Mouse (Mus musculus): ENCODE measurements around the gene Sh3tc1. TPM values are rescaled to one million over a fixed set of nuclear protein-coding genes. Genes with fewer than 3 reads are reported as not detected.
A peak's percentile ranks its signal among the peaks of the same experiment; 100 is the strongest.

The Sh3tc1 gene
- polyA plus RNA-seq, 1 experiment from 2014 or later, result 3.2 TPM

DNA sequence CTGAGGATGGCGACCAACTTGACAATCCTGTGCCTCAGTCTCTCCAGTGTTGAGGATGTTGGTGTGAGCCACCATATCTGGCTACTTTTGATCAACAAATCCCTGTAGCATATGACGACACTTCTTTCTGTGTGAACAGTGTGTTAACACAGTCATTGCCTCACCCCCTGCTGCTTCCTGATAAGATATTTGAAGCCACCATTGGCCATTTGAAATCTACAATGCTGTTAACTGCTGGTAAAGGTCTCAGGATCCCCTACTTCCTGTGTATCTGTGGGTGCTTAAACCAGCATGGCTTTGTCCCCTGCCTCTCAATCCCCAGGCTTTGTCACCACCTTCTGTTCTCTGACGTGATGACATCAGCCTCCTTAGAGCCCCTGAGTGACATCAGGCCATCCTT lies 54.7 kb downstream of the Sh3tc1 start:
- 41% methylated on average over 3 of the region's 3 CpGs for WGBS
- Histone ChIP-seq H3K36me3 (ENCODE audit: control insufficient read depth, insufficient read depth, low read length) (no peaks in the 10 kb centered on the region), H3K4me1 (replicated peaks; ENCODE audit: control insufficient read depth, insufficient read depth) (no peaks in the 10 kb centered on the region), H3K27me3 (ENCODE audit: control insufficient read depth, insufficient read depth, low read length) (no peaks in the 10 kb centered on the region), H3K4me2 (replicated peaks; ENCODE audit: low read depth) (no peak overlapping the region), H3K9me3 (ENCODE audit: control insufficient read depth, low read length) (no peaks in the 10 kb centered on the region), H3K9ac (ENCODE audit: low read length) (no peak overlapping the region), H3K4me3 (ENCODE audit: low read depth, low read length) (no peak overlapping the region), H3K27ac (replicated peaks) (0 out of 2 replicates have a peak overlapping the region, but pooled peaks have one; percentile 2)
- ATAC-seq (ENCODE audit: low FRiP score, low TSS enrichment), result no peak
- TF ChIP-seq EP300 (optimal IDR thresholded peaks at IDR 0.05) (no peak), CTCF (IDR thresholded peaks at IDR 0.05; ENCODE audit: low read depth) (no peak)
- DNase-seq (ENCODE audit: low spot score), result no peak

DNA sequence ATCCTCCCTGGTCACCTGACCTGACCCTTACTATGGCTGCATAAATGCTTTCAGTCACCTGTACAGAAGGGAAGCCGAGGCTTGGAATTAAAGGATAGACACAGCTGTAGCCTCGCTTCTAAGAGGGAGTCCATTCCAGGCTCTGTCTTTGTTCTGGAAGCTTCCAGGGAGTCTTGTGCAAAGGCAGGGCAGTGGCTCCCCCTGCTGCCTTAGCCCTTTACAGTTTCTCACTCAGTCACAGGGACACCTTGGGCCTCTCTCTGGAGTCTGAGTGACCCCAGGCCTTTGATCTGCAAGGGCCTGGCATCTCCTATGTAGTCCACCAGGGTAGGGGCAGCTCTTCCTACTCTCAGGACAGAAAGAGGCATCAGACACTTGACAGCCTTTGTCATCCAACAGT lies 58.8 kb downstream of the Sh3tc1 start:
- DNase-seq (ENCODE audit: low spot score) (peak; percentile 71), ATAC-seq (ENCODE audit: low FRiP score, low TSS enrichment) (peak; percentile 57)
- Histone ChIP-seq H3K27ac (replicated peaks) (no peak overlapping the region), H3K4me3 (ENCODE audit: low read depth, low read length) (no peak overlapping the region), H3K9ac (ENCODE audit: low read length) (no peak overlapping the region), H3K4me2 (replicated peaks; ENCODE audit: low read depth) (no peak overlapping the region), H3K9me3 (ENCODE audit: control insufficient read depth, low read length) (no peaks in the 10 kb centered on the region), H3K36me3 (ENCODE audit: control insufficient read depth, insufficient read depth, low read length) (no peaks in the 10 kb centered on the region), H3K4me1 (replicated peaks; ENCODE audit: control insufficient read depth, insufficient read depth) (peaks cover 4% of the 10 kb centered on the region; the same call in 1 of the 2 replicates), H3K27me3 (ENCODE audit: control insufficient read depth, insufficient read depth, low read length) (peaks cover 3% of the 10 kb centered on the region; the same call in 1 of the 2 replicates)
- WGBS, result 48% methylated on average over 2 of the region's 2 CpGs
- TF ChIP-seq EP300 (optimal IDR thresholded peaks at IDR 0.05) (no peak), CTCF (IDR thresholded peaks at IDR 0.05; ENCODE audit: low read depth) (peak; percentile 91)

DNA sequence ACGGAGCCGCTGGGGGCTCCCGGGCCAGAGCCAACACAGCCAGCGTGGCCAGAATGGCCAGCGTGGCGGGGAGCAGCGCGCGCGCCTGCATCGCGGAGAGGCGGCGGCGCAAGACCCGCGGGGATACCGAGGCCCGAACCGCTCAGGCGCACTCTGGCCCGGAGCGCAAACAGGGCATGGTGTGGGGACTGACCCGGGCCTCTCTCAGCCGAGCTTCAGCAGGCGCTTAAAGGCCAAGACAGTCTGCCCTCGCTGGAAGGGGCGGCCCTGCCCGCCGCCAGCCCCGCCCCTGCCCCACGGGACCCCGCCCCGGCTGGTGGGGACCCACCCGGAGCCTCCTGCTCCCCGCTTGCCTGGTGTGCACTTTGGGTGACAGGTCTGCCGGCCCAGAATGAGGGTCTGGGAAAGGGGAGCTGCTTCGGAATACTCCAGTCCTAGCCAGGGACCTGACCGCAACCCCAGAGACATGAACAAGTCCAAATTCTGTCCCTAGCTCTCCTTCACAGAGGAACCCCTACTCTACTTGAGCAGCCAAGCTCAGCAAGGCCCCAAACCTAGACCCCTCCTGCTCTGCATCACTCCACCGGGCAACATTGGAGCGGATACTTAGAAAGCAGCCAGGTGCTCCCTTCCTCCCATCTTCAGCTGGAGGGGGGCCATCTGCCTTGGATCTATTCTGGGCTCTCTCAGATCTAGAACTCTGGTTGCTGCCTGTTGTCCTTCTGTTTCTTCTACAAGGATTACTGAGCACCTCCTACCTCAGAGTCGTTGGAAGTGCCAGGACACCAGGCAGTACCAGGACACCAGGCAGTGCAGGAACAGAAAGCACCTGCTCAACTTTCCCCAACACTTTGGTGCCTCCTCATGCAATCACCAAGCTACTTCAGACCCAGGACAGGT lies 60.3 kb downstream of the Sh3tc1 start, which contains the start of gene Htra3:
Gene Htra3 (minus strand): TSS at position 527 of the 900 bp plus-strand sequence.
- peak within 1 kb of the TSS; percentile 88 for H3K4me2 ChIP-seq (replicated peaks; ENCODE audit: low read depth)
- peaks cover 5% of the 10 kb centered on the region for H3K4me1 ChIP-seq (replicated peaks; ENCODE audit: control insufficient read depth, insufficient read depth)
- no peak for DNase-seq (ENCODE audit: low spot score)
- no peaks in the 10 kb centered on the region for H3K36me3 ChIP-seq (ENCODE audit: control insufficient read depth, insufficient read depth, low read length)
- peaks cover 3% of the 10 kb centered on the region; the same call in 1 of the 2 replicates for H3K27me3 ChIP-seq (ENCODE audit: control insufficient read depth, insufficient read depth, low read length)
- H3K4me3 ChIP-seq (ENCODE audit: low read depth, low read length), result peak within 1 kb of the TSS; percentile 49
- peak within 1 kb of the TSS; percentile 65 for H3K27ac ChIP-seq (replicated peaks)
- H3K9me3 ChIP-seq (ENCODE audit: control insufficient read depth, low read length), result no peaks in the 10 kb centered on the region
- ATAC-seq (ENCODE audit: low FRiP score, low TSS enrichment), result no peak
- WGBS, result 10% methylated on average over 39 of the region's 42 CpGs
- peak within 1 kb of the TSS; percentile 73 for H3K9ac ChIP-seq (ENCODE audit: low read length)
- TF ChIP-seq EP300 (optimal IDR thresholded peaks at IDR 0.05), result no peak
- TF ChIP-seq CTCF (IDR thresholded peaks at IDR 0.05; ENCODE audit: low read depth), result no peak

DNA sequence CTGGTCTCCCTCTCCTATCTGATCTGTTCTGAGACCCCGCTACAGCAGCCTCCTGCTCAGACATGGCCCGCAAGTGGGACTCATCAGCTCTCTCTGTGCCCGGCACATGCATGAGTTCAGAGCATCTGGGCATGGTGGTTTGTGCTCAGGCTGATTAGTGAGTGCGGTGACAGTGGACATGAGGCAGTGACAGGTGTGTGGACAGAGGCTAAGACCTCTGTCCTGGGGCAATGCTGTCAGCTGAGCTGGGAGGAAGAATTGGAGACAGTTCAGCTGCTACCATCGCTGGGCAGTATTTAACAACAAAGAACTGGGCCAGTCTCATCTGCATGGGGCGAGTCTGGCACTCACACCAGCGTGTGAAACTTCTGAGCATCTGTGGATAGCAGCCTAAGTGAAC lies 62.8 kb downstream of the Sh3tc1 start:
- H3K9ac ChIP-seq (ENCODE audit: low read length), result no peak overlapping the region
- H3K4me3 ChIP-seq (ENCODE audit: low read depth, low read length), result no peak overlapping the region
- H3K4me1 ChIP-seq (replicated peaks; ENCODE audit: control insufficient read depth, insufficient read depth), result peaks cover 28% of the 10 kb centered on the region
- DNase-seq (ENCODE audit: low spot score), result no peak
- TF ChIP-seq CTCF (IDR thresholded peaks at IDR 0.05; ENCODE audit: low read depth) (no peak), EP300 (optimal IDR thresholded peaks at IDR 0.05) (no peak)
- no peak overlapping the region for H3K27ac ChIP-seq (replicated peaks)
- H3K4me2 ChIP-seq (replicated peaks; ENCODE audit: low read depth), result no peak overlapping the region
- peaks cover 3% of the 10 kb centered on the region; the same call in 1 of the 2 replicates for H3K27me3 ChIP-seq (ENCODE audit: control insufficient read depth, insufficient read depth, low read length)
- no peaks in the 10 kb centered on the region for H3K9me3 ChIP-seq (ENCODE audit: control insufficient read depth, low read length)
- H3K36me3 ChIP-seq (ENCODE audit: control insufficient read depth, insufficient read depth, low read length), result no peaks in the 10 kb centered on the region
- 88% methylated on average over 7 of the region's 7 CpGs for WGBS
- ATAC-seq (ENCODE audit: low FRiP score, low TSS enrichment), result no peak

DNA sequence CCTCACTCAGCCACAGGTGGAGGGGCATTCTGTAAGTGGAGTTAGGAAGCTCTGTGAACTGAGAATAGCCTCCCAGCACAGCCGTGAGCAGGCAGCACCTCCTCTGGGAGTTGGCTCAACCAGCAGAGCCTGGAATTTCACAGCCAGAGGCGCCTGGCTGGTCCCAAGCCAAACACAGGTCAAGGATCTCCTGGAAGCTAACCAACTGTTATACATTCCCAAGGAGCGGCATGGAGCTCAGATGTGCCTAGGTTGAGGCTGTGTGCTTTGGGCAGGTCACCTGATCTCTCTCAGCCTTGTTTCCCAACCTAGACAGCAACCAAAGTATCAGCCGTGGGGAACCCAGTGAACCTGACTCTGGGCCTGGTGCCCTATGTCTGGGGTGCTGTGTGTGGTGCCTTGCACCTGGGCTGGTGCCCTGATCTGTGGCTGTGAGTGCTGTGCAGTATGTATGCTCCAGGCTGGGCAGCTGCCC lies 65.7 kb downstream of the Sh3tc1 start:
- peak; percentile 88 for DNase-seq (ENCODE audit: low spot score)
- WGBS, result 14% methylated on average over 4 of the region's 4 CpGs
- peak overlapping the region; percentile 88 for H3K27ac ChIP-seq (replicated peaks)

More for the DNA sequence above, 65.7 kb downstream of the Sh3tc1 start:
- Histone ChIP-seq H3K9ac (ENCODE audit: low read length) (peak overlapping the region; percentile 23), H3K36me3 (ENCODE audit: control insufficient read depth, insufficient read depth, low read length) (no peaks in the 10 kb centered on the region), H3K4me3 (ENCODE audit: low read depth, low read length) (no peak overlapping the region), H3K9me3 (ENCODE audit: control insufficient read depth, low read length) (no peaks in the 10 kb centered on the region), H3K4me1 (replicated peaks; ENCODE audit: control insufficient read depth, insufficient read depth) (peaks cover 39% of the 10 kb centered on the region), H3K27me3 (ENCODE audit: control insufficient read depth, insufficient read depth, low read length) (peaks cover under 1% of the 10 kb centered on the region; the same call in 1 of the 2 replicates), H3K4me2 (replicated peaks; ENCODE audit: low read depth) (no peak overlapping the region)
- peak; percentile 69 for ATAC-seq (ENCODE audit: low FRiP score, low TSS enrichment)
- TF ChIP-seq EP300 (optimal IDR thresholded peaks at IDR 0.05) (no peak), CTCF (IDR thresholded peaks at IDR 0.05; ENCODE audit: low read depth) (peak; percentile 32)

Measured in stomach, postnatal 0 days (tissue).